Mouse (Mus musculus): ENCODE measurements around the gene Rgs14. TPM values are rescaled to one million over a fixed set of nuclear protein-coding genes. Genes with fewer than 3 reads are reported as not detected.

The Rgs14 gene
- polyA plus RNA-seq, 1 experiment from 2014 or later = 0.31 TPM

DNA sequence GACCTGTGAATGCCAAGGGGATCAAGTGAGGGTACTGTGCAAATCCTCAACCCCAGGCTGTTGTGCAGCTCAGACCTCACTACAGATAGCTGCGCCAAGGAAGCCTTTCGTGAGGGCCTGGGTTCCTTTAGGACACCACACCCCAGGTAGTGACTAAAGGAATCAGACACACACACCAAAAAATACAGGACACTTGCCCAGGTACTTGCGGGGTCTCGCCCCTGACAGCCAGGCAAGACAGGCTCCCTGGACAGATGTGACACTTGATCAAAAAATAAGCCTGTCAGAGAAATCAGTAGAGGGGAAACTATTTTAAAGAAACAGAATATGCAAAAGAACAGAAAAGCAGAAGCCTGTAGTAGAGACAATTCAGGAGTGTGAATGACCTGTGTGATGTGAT is 40.9 kb upstream of the Rgs14 start:
- Histone ChIP-seq H3K36me3 (ENCODE audit: control insufficient read depth, insufficient read depth, low read length) (peaks cover 18% of the 10 kb centered on the region), H3K9ac (ENCODE audit: low read depth, low read length) (peak overlapping the region; percentile 84; the same call in 1 of the 2 replicates), H3K27me3 (ENCODE audit: control insufficient read depth, insufficient read depth, low read length) (peaks cover 6% of the 10 kb centered on the region), H3K27ac (ENCODE audit: low read depth, low read length) (no peak overlapping the region), H3K4me2 (peak overlapping the region; percentile 94), H3K4me1 (ENCODE audit: control insufficient read depth, insufficient read depth, low read length) (peaks cover 23% of the 10 kb centered on the region), H3K9me3 (replicated peaks; ENCODE audit: control insufficient read depth, low read length) (no peaks in the 10 kb centered on the region), H3K4me3 (ENCODE audit: low read depth, low read length) (peak overlapping the region; percentile 70)
- WGBS (ENCODE audit: insufficient replicate concordance) = 72% methylated on average over 4 of the region's 4 CpGs
- no peak for ATAC-seq (replicated peaks; ENCODE audit: insufficient number of reproducible peaks, low FRiP score, low TSS enrichment)

DNA sequence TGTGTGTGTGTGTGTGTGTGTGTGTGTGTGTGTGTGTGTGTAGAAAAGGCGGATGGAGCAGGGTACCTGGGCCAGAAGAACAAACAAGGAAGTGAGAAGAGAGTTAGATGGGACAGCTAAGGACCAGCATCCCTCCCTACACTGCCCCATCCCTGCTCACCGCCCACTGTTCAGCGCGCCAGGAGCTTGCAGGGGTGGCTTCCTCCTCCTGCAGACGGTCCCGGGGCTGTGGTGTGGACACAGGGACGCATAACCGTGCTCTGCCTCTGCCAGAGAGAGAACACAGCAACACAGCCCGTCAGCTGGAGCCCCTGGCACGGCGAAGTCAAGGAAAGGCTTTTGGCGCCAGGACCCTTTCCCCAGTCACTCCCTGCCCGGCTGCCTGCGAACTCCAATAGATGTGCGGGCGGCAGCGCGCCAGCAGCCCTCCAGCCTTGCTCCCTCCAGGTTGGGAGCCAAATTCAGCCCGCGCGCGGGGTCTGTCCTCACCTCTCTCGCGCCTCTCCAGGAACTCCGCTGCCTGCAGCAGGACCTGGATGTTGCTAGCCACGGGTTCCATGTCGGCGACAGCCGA is 40.3 kb upstream of the Rgs14 start:
- peak overlapping the region; percentile 89 for H3K27ac ChIP-seq (ENCODE audit: low read depth, low read length)
- H3K4me3 ChIP-seq (ENCODE audit: low read depth, low read length) = peak overlapping the region; percentile 70
- peak overlapping the region; percentile 84 for H3K9ac ChIP-seq (ENCODE audit: low read depth, low read length)
- no peaks in the 10 kb centered on the region for H3K9me3 ChIP-seq (replicated peaks; ENCODE audit: control insufficient read depth, low read length)
- H3K4me1 ChIP-seq (ENCODE audit: control insufficient read depth, insufficient read depth, low read length) = peaks cover 19% of the 10 kb centered on the region
- peaks cover 13% of the 10 kb centered on the region for H3K36me3 ChIP-seq (ENCODE audit: control insufficient read depth, insufficient read depth, low read length)
- H3K27me3 ChIP-seq (ENCODE audit: control insufficient read depth, insufficient read depth, low read length) = peaks cover 6% of the 10 kb centered on the region
- ATAC-seq (replicated peaks; ENCODE audit: insufficient number of reproducible peaks, low FRiP score, low TSS enrichment) = 0 out of 2 replicates have a peak, but pooled peaks have one; percentile 18
- peak overlapping the region; percentile 94 for H3K4me2 ChIP-seq
- WGBS (ENCODE audit: insufficient replicate concordance) = 3% methylated on average over 29 of the region's 29 CpGs

DNA sequence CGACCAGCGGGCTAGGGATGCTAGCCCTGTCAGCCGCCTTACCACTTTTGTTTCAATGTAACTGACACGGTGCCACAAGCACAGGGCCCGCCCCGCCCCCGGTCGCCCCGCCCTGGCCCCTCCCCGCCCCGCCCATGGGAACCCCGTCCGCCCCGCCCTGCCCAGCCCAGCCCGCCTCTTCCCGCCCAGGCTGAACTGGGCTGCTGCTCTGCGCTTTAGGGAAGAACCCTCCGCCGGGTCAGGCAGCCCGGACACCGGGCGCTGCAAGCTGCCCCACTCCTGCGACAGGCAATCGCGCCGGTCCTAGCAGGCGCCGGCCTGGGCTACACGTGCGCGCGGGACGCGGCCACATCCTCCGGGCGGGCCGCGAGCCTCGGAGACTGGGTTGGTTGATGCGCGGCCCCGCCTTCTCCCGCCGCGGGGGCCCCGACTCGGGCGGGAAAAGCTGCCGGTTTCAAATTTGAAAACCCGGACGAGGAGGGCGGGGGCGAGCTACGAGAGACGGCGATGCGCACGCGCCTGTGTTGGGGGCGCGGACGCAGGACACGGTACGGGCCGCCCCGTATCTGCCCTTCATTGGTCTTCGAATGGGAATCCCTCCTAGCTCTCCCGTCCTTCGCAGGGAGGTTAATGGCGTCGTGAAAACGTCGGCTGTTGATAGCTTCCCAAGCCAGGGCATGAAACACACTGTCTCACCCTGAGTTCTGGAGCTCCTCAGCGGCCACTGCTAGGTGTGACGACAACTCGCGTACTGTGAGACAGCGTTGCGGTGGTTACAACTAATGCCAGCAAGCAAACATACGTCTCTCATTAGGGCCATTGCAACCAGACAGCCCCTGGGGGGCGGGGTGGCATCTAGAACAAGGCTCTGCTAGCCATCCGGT is 39.6 kb upstream of the Rgs14 start, which contains the start of gene Mxd3:
Mxd3 (minus strand) TSS at position 141 of the 884 bp plus-strand sequence.
- under 1% methylated on average over 80 of the region's 82 CpGs for WGBS (ENCODE audit: insufficient replicate concordance)
- peak; percentile 84 for ATAC-seq (replicated peaks; ENCODE audit: insufficient number of reproducible peaks, low FRiP score, low TSS enrichment)
- H3K27me3 ChIP-seq (ENCODE audit: control insufficient read depth, insufficient read depth, low read length) = peaks cover 6% of the 10 kb centered on the region

DNA sequence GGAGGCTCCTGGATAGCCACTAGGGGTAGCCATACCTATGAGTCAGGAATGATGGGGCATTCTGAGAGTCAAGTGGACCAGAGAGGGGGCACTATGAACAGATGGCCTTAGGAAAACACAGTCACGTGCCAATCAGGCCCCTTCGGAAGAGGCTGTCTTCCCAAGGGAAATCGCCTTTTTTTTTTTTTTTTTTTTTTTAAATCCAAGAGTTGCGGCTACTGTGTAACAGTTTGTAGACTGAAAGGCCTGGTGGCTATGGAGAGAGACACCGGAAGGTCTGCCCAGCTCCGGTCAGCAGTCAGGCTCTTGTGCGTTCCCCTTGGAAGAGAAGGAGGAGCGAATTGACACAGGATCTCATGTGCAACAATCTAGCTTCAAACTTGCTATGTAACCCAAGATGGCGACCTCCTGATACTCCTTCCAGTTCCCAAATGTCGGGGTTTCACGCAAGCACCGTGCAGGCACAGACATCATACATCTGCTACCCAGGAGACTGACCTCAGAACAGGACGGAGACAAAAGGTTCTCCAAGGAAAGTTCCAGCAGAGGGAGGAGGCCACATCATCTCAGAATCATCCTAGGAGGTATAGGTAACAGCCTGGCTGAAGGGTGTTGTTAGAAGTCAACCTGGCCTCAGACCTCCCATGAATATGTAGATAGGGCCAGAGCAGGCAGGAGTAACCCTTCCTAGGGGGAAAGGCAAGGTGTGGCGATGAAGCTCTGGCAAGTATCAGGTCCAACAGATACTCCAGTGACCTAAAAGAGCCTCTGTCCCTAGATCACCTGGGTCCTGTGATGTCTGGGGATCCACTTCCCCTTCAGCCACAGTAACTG is 38.7 kb upstream of the Rgs14 start:
- 44% methylated on average over 14 of the region's 14 CpGs for WGBS (ENCODE audit: insufficient replicate concordance)
- Histone ChIP-seq H3K27ac (ENCODE audit: low read depth, low read length) (peak overlapping the region; percentile 89), H3K4me1 (ENCODE audit: control insufficient read depth, insufficient read depth, low read length) (peaks cover 19% of the 10 kb centered on the region), H3K4me3 (ENCODE audit: low read depth, low read length) (peak overlapping the region; percentile 70), H3K9ac (ENCODE audit: low read depth, low read length) (peak overlapping the region; percentile 84), H3K27me3 (ENCODE audit: control insufficient read depth, insufficient read depth, low read length) (peaks cover 6% of the 10 kb centered on the region), H3K4me2 (peak overlapping the region; percentile 94), H3K9me3 (replicated peaks; ENCODE audit: control insufficient read depth, low read length) (no peaks in the 10 kb centered on the region), H3K36me3 (ENCODE audit: control insufficient read depth, insufficient read depth, low read length) (peaks cover 2% of the 10 kb centered on the region)
- ATAC-seq (replicated peaks; ENCODE audit: insufficient number of reproducible peaks, low FRiP score, low TSS enrichment) = 0 out of 2 replicates have a peak, but pooled peaks have one; percentile 6

More for the DNA sequence above, 39.6 kb upstream of the Rgs14 start, which contains the start of gene Mxd3:
- peak within 1 kb of the TSS; percentile 70 for H3K4me3 ChIP-seq (ENCODE audit: low read depth, low read length)
- H3K27ac ChIP-seq (ENCODE audit: low read depth, low read length) = peak within 1 kb of the TSS; percentile 89
- peaks cover 10% of the 10 kb centered on the region for H3K36me3 ChIP-seq (ENCODE audit: control insufficient read depth, insufficient read depth, low read length)
- H3K9me3 ChIP-seq (replicated peaks; ENCODE audit: control insufficient read depth, low read length) = no peaks in the 10 kb centered on the region
- H3K4me1 ChIP-seq (ENCODE audit: control insufficient read depth, insufficient read depth, low read length) = peaks cover 19% of the 10 kb centered on the region
- H3K4me2 ChIP-seq = peak within 1 kb of the TSS; percentile 94
- H3K9ac ChIP-seq (ENCODE audit: low read depth, low read length) = peak within 1 kb of the TSS; percentile 84

DNA sequence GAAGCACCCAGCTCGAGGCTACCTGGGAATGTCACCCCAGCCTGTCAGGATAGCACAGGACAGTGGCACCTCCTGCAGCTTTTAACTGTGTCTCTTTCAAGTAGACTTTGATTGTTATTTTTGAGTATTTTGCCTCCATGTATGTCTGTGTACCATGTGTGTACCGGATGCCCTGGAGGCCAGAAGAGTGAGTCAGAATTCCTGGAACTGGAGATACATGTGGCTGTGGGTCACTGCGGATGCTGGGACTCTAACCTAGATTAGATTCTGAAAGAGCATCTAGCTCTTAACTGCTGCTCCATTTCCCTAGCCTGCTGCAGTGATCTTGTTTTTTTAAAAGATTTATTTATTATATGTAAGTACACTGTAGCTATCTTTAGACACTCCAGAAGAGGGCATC is 37.2 kb upstream of the Rgs14 start:
- H3K27ac ChIP-seq (ENCODE audit: low read depth, low read length) = no peak overlapping the region
- H3K4me3 ChIP-seq (ENCODE audit: low read depth, low read length) = no peak overlapping the region
- peaks cover 6% of the 10 kb centered on the region for H3K27me3 ChIP-seq (ENCODE audit: control insufficient read depth, insufficient read depth, low read length)
- WGBS (ENCODE audit: insufficient replicate concordance) = 71% methylated on average over 3 of the region's 3 CpGs
- peaks cover 19% of the 10 kb centered on the region for H3K4me1 ChIP-seq (ENCODE audit: control insufficient read depth, insufficient read depth, low read length)
- no peak for ATAC-seq (replicated peaks; ENCODE audit: insufficient number of reproducible peaks, low FRiP score, low TSS enrichment)
- no peak overlapping the region for H3K4me2 ChIP-seq
- no peaks in the 10 kb centered on the region for H3K36me3 ChIP-seq (ENCODE audit: control insufficient read depth, insufficient read depth, low read length)
- no peak overlapping the region for H3K9ac ChIP-seq (ENCODE audit: low read depth, low read length)
- H3K9me3 ChIP-seq (replicated peaks; ENCODE audit: control insufficient read depth, low read length) = no peaks in the 10 kb centered on the region

DNA sequence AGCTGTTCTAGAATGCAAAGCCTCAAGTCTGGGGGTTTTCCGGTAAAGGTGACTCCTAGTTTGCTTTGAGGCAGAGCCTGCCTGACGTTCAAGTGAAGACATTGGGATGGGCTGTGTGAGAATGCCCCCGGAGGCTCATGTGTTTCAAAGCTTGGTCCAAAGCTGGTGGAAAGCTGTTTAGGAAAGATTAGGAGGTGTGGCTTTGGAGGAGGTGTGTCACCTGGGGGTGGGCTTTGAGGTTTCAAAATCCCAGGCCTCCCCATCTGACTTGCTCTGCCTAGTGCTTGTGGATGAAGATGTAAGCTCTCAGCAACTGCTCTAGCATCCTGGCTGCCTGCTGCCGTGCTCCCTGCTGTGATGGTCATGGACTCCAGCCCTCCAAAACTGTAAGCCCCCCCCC is 33.8 kb upstream of the Rgs14 start:
- no peaks in the 10 kb centered on the region for H3K9me3 ChIP-seq (replicated peaks; ENCODE audit: control insufficient read depth, low read length)
- H3K4me2 ChIP-seq = no peak overlapping the region
- H3K27me3 ChIP-seq (ENCODE audit: control insufficient read depth, insufficient read depth, low read length) = no peaks in the 10 kb centered on the region
- H3K27ac ChIP-seq (ENCODE audit: low read depth, low read length) = no peak overlapping the region
- no peak overlapping the region for H3K9ac ChIP-seq (ENCODE audit: low read depth, low read length)
- peaks cover 1% of the 10 kb centered on the region; the same call in 1 of the 2 replicates for H3K4me1 ChIP-seq (ENCODE audit: control insufficient read depth, insufficient read depth, low read length)
- no peak overlapping the region for H3K4me3 ChIP-seq (ENCODE audit: low read depth, low read length)
- no peak for ATAC-seq (replicated peaks; ENCODE audit: insufficient number of reproducible peaks, low FRiP score, low TSS enrichment)
- H3K36me3 ChIP-seq (ENCODE audit: control insufficient read depth, insufficient read depth, low read length) = no peaks in the 10 kb centered on the region
- 70% methylated on average over 4 of the region's 4 CpGs for WGBS (ENCODE audit: insufficient replicate concordance)

DNA sequence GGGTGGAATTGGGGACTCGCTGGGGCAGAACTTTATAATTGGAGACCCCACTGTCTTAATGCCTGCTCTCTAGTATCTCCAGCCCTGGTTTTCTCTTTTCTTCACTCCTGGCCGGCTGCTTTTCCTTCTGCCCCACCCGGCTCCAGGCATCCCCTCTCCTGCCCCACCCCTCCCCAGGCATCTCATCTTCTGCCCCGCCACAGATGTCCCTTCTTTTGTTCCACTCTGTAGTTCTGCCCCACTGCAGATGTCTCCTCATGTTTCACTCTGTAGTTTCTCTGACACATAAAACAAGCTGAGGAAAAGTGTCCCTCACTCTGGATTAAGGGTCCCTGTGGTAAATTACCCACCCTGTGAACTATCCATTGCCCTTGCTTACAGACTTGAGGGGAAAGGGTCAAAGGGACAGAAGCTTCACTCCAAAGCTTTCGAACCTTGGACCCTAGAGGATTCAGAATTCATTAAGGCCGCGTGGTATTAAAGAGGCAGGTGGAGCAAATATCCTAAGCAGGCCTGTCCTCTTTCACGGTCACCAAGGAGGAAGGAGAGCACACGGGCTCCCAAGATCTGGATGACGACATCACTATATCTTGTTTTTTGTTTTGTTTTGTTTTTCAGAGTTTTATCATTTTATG is 32.1 kb upstream of the Rgs14 start:
- Histone ChIP-seq H3K4me3 (ENCODE audit: low read depth, low read length) (no peak overlapping the region), H3K27ac (ENCODE audit: low read depth, low read length) (no peak overlapping the region), H3K4me1 (ENCODE audit: control insufficient read depth, insufficient read depth, low read length) (no peaks in the 10 kb centered on the region), H3K36me3 (ENCODE audit: control insufficient read depth, insufficient read depth, low read length) (no peaks in the 10 kb centered on the region), H3K4me2 (no peak overlapping the region), H3K9me3 (replicated peaks; ENCODE audit: control insufficient read depth, low read length) (no peaks in the 10 kb centered on the region), H3K9ac (ENCODE audit: low read depth, low read length) (no peak overlapping the region), H3K27me3 (ENCODE audit: control insufficient read depth, insufficient read depth, low read length) (no peaks in the 10 kb centered on the region)
- no peak for ATAC-seq (replicated peaks; ENCODE audit: insufficient number of reproducible peaks, low FRiP score, low TSS enrichment)
- WGBS (ENCODE audit: insufficient replicate concordance) = 77% methylated on average over 10 of the region's 10 CpGs
